Mouse (Mus musculus): ENCODE measurements around the gene Tmem132c.

DNA sequence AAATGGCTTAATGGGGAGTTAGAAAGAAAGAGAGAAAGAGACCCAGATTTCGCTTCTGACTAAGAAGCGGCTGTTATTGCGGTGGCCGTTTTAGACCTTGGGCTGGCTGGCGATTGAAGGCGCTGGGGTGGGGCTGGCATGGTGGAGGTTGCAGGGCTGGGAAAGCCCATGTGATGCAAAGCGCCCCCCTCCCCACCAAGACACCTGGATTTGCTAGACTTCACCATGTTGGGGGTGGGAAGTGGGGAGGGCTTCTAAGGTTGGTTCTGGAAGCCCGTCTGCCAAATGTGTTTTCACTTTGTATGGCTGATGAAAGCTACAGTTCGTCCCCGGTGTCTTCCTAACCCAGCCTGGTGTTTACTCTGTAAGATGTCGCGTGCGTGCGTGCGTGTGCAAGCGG is 1.6 kb downstream of the Tmem132c start:
- TF ChIP-seq POLR2A (IDR thresholded peaks at IDR 0.05; ENCODE audit: low read depth, low read length) (no peak), CTCF (IDR thresholded peaks at IDR 0.05; ENCODE audit: extremely low read depth, insufficient read depth, insufficient read length, insufficient replicate concordance) (no peak)
